Mouse (Mus musculus): Measurements from ENCODE around the gene Dus3l. TPM values are rescaled to one million over a fixed set of nuclear protein-coding genes. Genes with fewer than 3 reads are reported as not detected.

Gene Dus3l
- total RNA-seq, 2 experiments from 2014 or later: 64.1 to 64.6 TPM

DNA sequence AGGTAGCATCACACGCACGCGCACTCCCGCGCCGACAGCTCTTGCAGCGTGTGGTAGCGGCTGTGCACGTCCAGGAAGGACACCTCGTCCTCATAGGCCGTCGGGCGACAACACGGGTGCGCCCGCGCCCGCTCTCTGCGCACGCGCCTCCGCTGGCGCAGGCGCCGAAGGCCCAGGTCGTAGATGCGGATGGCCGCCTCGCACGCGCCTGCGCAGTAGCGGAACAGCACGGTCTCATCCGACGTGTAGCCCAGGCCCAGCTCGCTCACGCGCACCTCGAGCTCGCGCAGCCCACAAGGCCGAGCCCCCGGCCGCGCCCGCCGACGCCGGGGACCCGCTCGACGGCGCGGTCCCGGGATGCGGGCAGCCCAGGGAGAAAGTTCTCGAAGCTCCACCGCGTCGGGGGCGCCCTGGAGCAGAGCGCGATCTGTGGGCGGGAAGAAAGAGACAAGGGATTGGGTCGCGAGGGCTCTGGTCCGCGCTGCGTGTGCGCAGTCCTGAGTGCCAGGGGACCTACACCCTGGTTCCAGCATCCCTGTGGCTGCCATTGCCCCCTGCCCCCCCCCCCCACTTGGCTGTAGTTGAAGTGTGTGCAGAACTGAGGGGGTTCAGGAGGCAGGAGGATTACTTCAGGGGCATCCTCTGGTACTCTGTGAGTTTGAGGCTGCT is 13.0 kb upstream of the Dus3l start:
- no peak for DNase-seq (ENCODE audit: low spot score in 2 of 2)
- intact Hi-C loops (cut with DNase I): no loop called here

DNA sequence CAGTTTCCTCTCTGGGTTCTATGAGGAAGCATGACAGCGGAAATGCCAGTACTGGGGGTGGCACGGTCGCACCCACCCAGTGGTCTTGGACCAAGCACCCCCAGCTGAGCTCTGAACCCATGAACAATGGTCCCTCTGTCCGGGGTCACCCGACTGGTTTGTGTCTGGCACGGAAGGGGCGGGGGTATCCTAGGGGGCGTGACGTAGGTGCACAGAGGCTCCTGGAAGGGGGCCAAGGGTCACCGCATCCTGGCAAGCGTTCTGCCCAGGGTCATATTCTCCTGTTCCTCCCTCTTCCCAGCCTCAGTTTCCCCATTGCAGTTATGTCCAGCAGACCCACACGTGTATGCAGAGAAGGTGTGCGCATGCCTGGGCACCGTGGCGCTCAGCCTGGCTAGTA is 11.1 kb upstream of the Dus3l start:
- DNase-seq (ENCODE audit: low spot score in 2 of 2): no peak
- intact Hi-C loops (cut with DNase I): no loop called here

DNA sequence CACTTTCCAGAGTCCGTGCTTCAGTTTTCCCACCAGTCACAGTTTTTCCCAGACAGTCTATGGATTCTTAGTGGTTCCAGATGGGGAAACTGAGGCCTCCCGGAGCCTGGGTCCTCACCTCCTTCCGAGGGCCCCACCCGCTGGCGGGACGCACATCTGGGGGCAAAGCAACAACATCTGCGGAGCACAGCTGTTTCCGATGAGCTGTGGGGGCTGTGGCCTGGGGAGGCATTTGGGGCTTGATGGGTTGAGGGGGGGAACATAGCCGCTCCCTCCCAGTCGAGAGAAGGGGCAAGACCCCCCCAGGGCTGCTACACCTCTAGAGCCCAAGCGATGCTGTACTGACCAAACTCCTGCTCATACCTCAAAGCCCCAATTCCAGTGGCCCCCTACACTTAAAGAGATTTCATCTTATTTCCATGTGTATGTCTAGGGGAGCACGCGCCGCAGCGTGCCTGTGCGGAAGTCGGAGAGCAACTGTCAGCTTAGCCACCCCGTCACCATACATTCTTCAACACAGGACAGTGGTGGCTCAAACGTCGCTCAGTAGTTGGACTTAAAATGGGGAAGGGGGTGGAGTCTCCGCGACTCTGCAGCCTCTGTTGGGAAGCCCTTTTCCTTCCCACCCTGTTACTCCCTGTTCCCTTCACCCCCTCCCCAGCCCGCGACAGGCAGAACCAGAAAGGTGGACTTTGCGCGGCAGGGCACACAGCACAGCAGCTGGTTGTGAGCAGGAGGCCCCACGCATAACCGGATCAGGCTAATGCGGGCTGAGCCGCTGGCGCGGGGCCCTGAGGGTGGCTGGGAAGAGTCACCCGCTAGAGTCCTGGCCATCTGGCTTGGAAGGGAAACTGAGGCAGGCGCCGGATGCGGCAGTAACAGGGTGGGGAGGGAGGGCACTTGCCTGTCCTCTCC is 10.0 kb upstream of the Dus3l start:
- intact Hi-C loops (cut with DNase I): no loop called here
- no peak for DNase-seq (ENCODE audit: low spot score in 2 of 2)

DNA sequence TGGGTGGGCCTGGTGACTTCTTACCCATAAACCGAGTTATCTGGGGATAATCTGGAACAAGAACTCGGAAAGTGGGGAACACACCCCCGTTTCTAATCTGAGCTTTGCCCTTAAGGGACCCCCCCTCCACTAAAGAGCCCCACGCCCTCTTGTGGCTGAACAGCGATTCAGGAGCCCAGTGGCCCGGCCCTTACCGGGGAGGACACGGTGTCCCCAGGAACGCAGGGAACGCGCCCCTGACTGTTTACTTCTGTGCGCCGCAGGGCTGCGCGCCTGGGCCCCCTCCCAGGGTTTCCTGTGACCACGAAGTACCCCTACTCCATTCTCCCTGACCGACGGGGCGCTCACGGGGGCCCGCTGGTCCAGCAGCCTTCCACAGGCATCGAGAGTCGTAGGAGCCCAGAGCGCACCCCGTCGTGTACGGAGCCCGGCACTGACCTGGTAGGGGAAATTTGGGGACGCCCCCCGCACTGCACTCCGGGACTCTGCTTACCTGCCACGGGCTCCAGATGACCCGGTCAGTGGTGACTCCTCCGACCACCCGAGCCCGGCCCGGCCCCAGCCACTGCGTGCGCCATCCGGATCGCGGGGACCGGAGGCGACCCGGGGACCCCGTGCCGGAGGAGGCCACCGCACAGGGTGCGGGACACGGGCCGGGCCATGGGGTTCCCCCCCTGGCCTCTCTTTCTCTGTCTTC is 7.7 kb upstream of the Dus3l start:
- no peak for DNase-seq (ENCODE audit: low spot score in 2 of 2)
- intact Hi-C loops (cut with DNase I): no loop called here

DNA sequence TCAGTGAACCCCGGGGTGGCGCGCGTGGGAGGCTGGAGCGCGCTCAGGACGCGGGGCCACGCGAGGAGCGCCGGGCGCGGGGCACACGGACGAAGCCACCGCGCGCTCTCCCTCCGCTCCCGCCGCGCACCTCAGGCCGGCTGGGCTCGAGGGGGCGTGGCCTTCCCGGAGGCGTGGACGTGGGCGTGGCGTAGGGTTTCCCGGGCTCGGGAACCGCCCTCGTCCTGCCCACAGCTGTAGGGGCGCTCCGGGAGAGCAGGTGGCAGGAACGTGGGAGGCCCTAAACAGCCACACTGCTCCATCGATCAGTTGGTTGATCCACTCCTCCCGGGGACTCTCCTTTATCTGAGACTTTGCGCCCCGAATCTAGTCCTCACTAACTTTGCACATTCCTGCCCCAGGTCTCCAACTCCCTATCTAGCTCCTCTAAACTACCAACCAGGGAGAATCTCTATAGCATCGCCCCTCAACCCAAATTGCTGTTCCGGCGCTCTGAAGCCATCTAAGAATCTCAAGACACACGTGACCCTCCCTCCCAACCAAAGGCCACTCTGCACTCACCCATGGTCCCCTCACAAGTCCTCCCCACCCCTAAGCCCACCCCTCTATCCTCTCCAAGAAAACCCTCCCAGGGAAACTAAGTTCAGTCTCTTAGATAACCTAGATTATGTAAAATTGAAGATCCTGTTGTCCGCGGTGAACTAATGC is 7.0 kb upstream of the Dus3l start, which contains the start of gene Nrtn:
Gene Nrtn (minus strand): TSS at position 115 of the 708 bp plus-strand sequence.
- peak; percentile 50 to 70 for DNase-seq (ENCODE audit: low spot score in 2 of 2)
- intact Hi-C loops (cut with DNase I): no loop called here

DNA sequence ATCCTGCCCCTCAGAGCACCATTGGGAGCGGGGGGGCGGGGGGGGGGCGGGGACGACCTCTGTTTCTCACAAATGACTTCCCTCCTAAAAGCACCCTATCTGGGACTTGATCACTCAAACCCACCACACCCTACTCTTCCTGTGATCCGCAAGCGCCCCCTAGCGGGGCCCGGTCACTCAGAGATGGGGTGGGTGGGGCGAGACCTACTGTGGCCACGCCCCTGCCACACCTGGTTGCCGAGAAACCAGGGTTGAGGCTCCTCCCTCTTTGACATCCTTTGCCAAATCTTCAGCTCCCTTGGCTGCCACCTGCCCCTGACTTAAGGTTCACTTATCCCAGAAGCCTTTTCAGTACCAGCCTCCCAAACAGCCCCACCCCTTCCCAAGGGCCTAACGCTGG is 6.4 kb upstream of the Dus3l start:
- intact Hi-C loops (cut with DNase I): no loop called here
- DNase-seq (ENCODE audit: low spot score in 2 of 2): peak in 1 of 2 experiments; percentile 61

DNA sequence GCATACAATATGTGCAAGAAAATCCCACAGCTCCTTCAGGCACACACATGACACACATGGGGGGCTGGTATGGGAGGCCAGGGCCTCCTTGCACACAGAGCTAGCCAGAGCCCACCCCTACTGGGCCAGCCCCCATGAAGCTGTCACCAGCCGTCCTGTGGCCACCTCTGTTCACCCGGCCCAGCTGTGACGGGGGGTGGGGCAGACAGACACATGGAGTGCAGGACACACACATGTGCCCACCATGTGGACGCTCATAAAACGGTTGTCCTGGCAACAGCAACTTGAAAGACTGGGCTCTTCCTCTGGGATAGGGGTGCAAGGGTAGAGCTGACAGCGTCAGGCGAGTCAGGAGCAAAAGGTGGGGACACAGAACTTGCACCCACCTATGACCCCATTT is 5.3 kb upstream of the Dus3l start:
- intact Hi-C loops (cut with DNase I): no loop called here
- no peak for DNase-seq (ENCODE audit: low spot score in 2 of 2)

DNA sequence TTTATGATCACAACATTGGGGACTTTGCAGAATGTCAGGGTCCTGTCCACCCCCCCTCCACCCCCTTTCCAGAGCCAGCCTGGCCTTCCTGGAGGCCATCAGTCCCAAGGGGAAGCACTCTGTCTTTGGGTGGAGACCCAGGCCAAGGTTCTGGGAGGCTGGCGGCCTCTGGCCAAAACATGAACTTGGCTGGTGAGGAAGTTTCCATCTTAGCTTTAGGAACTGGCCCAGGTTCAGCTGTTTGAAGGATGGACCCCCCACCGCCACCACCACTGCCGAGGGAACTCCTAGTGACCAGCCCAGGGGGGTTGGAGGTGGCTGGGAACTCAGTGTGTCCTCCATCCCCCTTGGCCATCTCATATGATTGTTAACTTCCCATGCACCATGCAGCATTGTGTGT is 3.5 kb upstream of the Dus3l start:
- intact Hi-C loops (cut with DNase I): loop anchor here (5.0 kb wide), 1 partner anchor 44 kb away; the partner anchor contains the start of genes Ndufa11 and Vmac
- no peak for DNase-seq (ENCODE audit: low spot score in 2 of 2)

DNA sequence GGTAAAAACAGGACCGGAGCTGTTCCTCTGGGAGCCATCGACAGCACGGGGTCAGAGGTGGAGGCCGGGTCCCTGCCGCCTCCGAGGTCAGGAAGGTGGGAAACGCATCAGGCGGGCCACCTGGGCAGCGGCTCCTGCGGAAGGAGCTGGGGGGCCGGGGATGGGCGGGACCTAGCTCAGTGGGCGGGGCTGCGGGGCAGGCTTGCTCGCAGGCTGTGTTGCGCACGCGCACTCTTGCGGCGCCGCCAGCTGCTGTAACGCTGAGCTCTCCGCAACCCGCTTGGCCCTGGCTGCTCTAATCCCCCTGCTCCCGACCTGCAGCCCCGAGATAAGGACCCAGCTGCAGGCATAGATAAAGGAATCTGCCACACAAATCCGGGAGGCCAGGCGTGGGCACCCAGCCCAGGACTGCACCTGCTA is 2.6 kb upstream of the Dus3l start:
- peak; percentile 84 to 87 for DNase-seq (ENCODE audit: low spot score in 2 of 2)
- intact Hi-C loops (cut with DNase I): loop anchor here (2.0 to 5.0 kb wide), 2 partner anchors 45 to 87 kb away; partner anchors contain the start of genes Ndufa11 and Vmac

DNA sequence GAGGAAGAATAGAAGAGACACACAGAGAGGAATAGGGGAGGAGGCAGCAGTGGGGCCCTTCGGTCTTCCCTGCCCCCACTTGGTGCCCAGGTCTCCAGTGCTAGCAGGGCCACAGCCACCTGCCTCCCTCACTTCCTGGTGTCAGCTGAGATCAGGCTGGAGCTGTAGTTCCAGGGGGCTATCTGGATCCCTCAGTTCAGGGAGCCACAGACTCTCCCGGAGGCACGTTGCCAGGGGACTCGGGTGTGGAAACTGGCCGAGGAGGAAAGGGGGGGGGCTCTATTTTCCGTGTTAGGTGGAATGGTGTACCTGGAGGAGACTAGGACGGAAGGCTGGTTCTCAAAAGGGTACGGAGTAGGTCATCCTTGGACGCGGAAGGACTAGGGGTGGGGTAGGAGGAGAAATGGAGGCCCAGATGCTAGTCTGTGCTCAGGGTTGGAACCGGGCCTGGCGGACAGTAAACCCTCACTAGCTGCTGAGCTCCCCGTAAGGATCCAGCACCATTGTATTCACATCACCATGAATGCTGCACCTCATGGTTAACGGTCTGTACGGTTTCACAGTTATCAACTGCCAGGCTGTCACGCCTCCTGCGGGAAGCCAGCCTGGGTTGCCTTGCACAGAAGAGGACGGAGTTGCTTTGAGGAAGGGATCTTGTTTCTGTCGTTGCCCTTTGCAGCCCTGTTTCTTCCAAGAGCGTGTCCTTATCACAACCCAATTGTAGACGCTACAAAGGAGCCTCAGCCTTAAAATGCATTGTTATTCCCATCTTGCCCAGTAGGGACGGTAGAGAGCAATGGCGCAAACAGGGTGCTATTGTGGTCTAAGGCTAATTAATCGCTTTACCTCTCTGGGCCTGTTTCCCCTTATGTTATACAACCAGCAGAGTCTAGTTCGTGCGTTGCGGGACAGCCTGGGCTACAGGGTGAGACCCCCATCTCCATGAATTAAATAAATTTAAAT is 1.5 kb upstream of the Dus3l start:
- peak; percentile 65 to 74 for DNase-seq (ENCODE audit: low spot score in 2 of 2)
- intact Hi-C loops (cut with DNase I): loop anchor here (2.0 to 5.0 kb wide), 2 partner anchors 46 to 88 kb away; partner anchors contain the start of genes Ndufa11 and Vmac

DNA sequence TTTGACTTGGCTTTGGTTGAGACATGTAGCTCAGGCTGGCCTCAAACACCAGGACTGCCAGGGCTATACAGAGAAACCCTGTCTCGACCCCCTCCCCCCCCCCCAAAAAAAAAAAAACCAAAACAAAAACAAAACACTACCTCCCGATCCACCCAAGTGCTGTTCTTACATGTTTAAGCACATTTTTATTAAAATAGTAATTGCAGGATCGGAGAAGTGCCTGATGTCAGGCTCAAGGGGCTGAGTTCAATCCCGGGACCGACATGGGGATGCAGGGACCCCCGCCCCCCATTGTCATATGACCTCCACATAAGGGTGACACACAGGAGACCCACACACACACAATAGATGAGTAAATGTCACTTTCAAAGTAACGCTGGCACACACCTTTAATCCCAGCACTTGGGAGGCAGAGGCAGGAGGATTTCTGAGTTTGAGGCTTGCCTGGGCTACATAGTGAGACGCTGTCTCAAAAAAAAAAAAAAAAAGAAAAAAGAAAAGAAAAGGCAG is 761 bp upstream of the Dus3l start:
- intact Hi-C loops (cut with DNase I): loop anchor here (2.0 to 5.0 kb wide), 3 partner anchors 46 to 89 kb away; partner anchors contain the start of genes Ndufa11, Rfx2 and Vmac
- DNase-seq (ENCODE audit: low spot score in 2 of 2): no peak

DNA sequence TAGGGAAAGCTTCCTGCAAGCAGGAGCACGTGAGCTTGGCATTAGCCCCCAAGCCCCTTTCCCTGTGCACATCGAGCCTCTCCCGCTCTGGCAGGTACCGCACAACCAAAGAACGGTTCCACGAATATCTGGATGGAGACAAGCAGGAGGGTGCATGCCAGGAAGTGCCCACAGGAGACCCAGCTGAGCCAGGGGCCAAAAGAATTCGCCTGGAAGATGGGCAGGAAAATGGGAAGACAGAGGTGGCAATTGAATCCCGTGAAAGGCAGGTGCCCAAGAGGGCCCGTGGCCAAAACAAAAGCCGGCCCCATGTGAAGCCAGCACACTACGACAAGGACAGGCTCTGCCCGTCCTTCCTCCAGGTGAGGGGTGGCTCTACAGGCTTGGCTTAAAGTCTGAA is 874 bp downstream of the Dus3l start:
- peak in 1 of 2 experiments; percentile 16 for DNase-seq (ENCODE audit: low spot score in 2 of 2)
- intact Hi-C loops (cut with DNase I): loop anchor here (2.0 kb wide), 1 partner anchor 65 kb away; the partner anchor contains the start of gene Rfx2

DNA sequence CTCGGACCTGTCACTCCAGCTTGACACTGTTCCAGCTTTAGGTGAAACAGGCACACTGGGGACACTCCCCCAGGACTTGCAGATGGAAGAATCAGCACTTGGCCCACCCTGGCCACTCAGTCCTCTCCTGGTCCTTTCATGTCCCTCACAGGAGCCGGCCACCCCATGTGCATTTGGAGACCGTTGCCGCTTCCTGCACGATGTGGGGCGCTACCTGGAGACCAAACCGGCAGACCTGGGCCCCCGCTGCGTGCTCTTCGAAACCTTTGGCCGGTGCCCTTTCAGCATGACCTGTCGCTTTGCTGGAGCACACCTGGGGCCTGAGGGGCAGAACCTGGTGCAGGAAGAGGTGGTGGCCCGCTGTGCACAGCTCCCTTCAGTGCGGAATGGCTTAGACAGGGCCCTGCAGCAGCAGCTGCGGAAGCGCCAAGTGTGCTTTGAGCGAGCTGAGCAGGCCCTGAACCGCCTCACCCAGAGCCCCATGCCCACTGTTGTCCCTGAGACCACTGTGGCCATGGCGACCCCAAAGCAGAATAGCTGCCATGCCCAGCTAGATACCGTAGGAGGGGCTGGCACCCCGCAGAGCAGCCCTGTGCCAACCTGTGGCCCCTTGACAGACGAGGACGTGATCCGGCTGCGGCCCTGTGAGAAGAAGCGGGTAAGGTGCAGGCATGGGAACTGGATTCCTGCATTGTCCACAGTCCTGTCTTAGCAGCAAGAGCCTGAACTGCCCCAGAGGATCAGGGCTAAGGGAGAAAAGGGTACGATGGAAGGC is 2.3 kb downstream of the Dus3l start:
- intact Hi-C loops (cut with DNase I): no loop called here
- no peak for DNase-seq (ENCODE audit: low spot score in 2 of 2)

DNA sequence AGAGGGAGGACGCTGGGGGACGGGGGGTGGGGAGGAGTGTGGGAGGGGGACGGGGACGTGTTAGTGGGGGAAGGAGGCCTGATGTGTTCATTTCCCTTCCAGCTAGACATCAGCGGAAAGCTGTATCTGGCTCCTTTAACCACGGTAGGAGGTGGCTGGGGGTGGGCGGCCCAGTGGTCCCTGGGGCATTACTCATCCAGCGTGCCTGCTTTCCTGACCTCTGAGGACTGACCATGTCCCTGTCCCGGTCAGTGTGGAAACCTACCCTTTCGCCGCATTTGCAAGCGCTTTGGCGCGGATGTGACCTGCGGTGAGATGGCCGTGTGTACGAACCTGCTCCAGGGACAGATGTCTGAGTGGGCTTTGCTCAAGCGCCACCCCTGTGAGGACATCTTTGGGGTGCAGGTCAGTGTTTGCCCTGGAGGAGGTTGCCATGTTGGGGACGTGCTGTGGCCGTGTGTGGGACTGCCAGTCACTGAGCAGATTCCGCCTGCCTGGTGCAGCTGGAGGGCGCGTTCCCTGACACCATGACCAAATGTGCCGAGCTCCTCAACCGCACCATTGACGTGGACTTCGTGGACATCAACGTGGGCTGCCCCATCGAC is 3.1 kb downstream of the Dus3l start:
- intact Hi-C loops (cut with DNase I): no loop called here

DNA sequence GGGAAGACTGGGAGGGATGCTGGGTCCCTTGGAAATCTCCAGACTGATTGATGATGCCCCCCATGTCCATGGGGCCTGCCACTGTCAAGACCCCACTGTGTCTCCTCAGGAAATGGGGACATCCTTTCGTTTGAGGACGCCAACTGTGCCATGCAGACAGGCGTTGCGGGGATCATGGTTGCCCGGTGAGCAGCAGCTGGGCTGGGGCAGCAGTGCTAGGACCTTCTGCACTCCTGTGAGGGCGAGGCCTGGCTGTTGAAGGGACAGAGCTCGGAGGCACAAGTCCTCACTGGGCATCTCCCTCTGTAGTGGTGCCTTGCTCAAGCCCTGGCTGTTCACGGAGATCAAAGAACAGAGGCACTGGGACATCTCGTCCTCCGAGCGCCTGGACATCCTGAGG is 4.4 kb downstream of the Dus3l start:
- intact Hi-C loops (cut with DNase I): no loop called here
- DNase-seq (ENCODE audit: low spot score in 2 of 2): no peak

More for the DNA sequence above, 3.1 kb downstream of the Dus3l start:
- DNase-seq (ENCODE audit: low spot score in 2 of 2): no peak

DNA sequence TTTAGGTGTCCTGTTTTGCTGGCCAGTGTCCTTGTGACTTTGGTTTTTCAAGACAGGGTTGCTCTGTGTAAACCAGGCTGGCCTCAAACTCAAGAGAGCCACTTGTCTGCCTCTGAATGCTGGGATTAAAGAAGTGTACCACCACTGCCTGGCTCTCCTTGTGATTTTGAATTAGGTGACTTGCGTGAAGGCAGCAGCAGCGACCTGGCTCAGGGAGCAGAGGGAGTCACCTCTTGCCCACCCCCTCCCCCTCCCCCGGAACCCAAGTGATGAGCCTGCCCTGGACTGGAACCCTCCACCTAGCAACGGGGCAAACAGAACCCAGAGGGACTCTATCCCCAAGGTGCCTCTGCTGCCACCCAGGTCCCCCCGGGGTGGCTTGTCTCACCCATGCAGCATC is 5.4 kb downstream of the Dus3l start, which contains the start of gene Prr22:
Gene Prr22 (plus strand): TSS at position 301 of the 400 bp plus-strand sequence.
- DNase-seq (ENCODE audit: low spot score in 2 of 2): no peak
- intact Hi-C loops (cut with DNase I): no loop called here

DNA sequence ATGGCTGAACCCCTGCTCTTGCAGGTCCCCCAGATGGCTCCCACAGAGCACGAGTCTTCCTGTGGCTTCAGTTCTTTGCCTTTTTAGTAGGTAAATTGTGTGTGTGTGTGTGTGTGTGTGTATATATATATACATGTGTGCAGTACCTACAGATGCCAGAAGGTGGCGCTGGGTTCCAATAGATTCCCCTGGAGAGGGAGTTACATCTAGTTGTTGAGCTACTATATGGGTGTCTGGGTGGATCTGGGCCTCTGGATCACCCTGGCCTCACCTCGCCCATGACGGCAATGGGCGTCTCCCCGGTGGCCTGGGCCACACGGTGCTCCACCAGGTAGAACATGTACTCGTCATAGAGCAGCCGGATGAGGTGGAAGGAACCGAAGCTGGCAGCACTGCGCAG is 13.0 kb downstream of the Dus3l start:
- intact Hi-C loops (cut with DNase I): no loop called here
- DNase-seq (ENCODE audit: low spot score in 2 of 2): no peak
